In the genomic region with DNA sequence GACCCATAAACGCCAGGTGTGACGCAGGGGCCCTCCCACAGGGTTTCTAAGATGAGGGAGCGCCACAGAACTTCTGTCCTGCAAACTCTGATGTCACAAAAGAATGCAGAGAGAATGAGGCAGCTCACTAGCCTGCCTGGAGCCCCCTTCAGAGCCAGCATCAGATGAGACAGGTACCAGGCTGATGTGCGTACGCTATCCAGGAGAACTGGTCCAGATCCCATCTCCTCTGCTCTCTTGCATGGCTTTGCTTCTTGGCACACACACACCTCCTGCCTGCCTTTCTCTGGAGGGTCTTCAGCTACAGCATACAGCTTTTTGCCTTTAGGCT, we compare ENCODE assay signal across 9 mouse cellular contexts. TPM values are rescaled to one million over a fixed set of nuclear protein-coding genes. Genes with fewer than 3 reads are reported as not detected.
DNase-seq lines count a peak whose midpoint lies in the region; ATAC-seq and TF ChIP-seq lines count a peak whose summit lies in the region.
"Had no signal": no experiment of that assay in that cellular context is flagged by ENCODE, and none has a peak within 500 bp of the region (broad histone marks: within the 10 kb centered on the region; RNA-seq: fewer than 3 reads in every experiment).

No protein-coding gene starts in this region.

- no peak overlapping the region for H3K9ac ChIP-seq in liver, embryonic 11.5 days (ENCODE audit: low read depth, low read length)
- no peak overlapping the region for H3K9ac ChIP-seq in forebrain, embryonic 12.5 days
- H3K9ac ChIP-seq in hindbrain, postnatal 0 days (replicated peaks; ENCODE audit: low read length): peak overlapping the region; percentile 18; the same call in 1 of the 2 replicates
- peak overlapping the region; percentile 19; the same call in 1 of the 2 replicates for H3K9ac ChIP-seq in midbrain, postnatal 0 days (replicated peaks; ENCODE audit: low read length, poor library complexity, severe bottlenecking)
- H3K9ac ChIP-seq: liver, embryonic 13.5 days had no signal

- H3K4me3 ChIP-seq in liver, embryonic 11.5 days (ENCODE audit: low read depth, low read length): no peak overlapping the region
- H3K4me3 ChIP-seq in forebrain, embryonic 12.5 days (replicated peaks): no peak overlapping the region
- H3K4me3 ChIP-seq in hindbrain, postnatal 0 days (ENCODE audit: low read length): no peak overlapping the region
- H3K4me3 ChIP-seq in midbrain, postnatal 0 days (ENCODE audit: low read depth, low read length): no peak overlapping the region
- H3K4me3 ChIP-seq: liver, embryonic 13.5 days had no signal

- no peaks in the 10 kb centered on the region for H3K9me3 ChIP-seq in liver, embryonic 11.5 days (ENCODE audit: control insufficient read depth, low read length)
- H3K9me3 ChIP-seq in forebrain, embryonic 12.5 days: no peaks in the 10 kb centered on the region
- no peaks in the 10 kb centered on the region for H3K9me3 ChIP-seq in hindbrain, postnatal 0 days (ENCODE audit: low read length)
- no peaks in the 10 kb centered on the region for H3K9me3 ChIP-seq in midbrain, postnatal 0 days (ENCODE audit: low read length)
- H3K9me3 ChIP-seq: liver, embryonic 13.5 days had no signal

- H3K4me2 ChIP-seq in liver, embryonic 11.5 days: peak overlapping the region; percentile 37; the same call in 1 of the 2 replicates
- H3K4me2 ChIP-seq in forebrain, embryonic 12.5 days: 0 out of 2 replicates have a peak overlapping the region, but pooled peaks have one; percentile 0
- H3K4me2 ChIP-seq in hindbrain, postnatal 0 days (ENCODE audit: low read depth, low read length): no peak overlapping the region
- peak overlapping the region; percentile 7; the same call in 1 of the 2 replicates for H3K4me2 ChIP-seq in midbrain, postnatal 0 days (ENCODE audit: low read depth, low read length, poor library complexity, severe bottlenecking)
- H3K4me2 ChIP-seq: liver, embryonic 13.5 days had no signal

- H3K4me1 ChIP-seq in liver, embryonic 11.5 days (replicated peaks; ENCODE audit: control insufficient read depth, insufficient read depth, low read length): peaks cover 6% of the 10 kb centered on the region
- peaks cover 57% of the 10 kb centered on the region for H3K4me1 ChIP-seq in forebrain, embryonic 12.5 days
- peaks cover 27% of the 10 kb centered on the region for H3K4me1 ChIP-seq in hindbrain, postnatal 0 days (ENCODE audit: insufficient read depth, low read length)
- peaks cover 30% of the 10 kb centered on the region for H3K4me1 ChIP-seq in midbrain, postnatal 0 days (ENCODE audit: insufficient read depth, low read length)

- no peaks in the 10 kb centered on the region for H3K27me3 ChIP-seq in liver, embryonic 11.5 days (replicated peaks; ENCODE audit: control insufficient read depth, insufficient read depth, low read length)
- H3K27me3 ChIP-seq in forebrain, embryonic 12.5 days: peaks cover 8% of the 10 kb centered on the region
- H3K27me3 ChIP-seq in hindbrain, postnatal 0 days (ENCODE audit: insufficient read depth, low read length): no peaks in the 10 kb centered on the region
- H3K27me3 ChIP-seq in midbrain, postnatal 0 days (ENCODE audit: insufficient read depth, low read length): no peaks in the 10 kb centered on the region
- H3K27me3 ChIP-seq: liver, embryonic 13.5 days had no signal

- DNase-seq in liver, embryonic 11.5 days (ENCODE audit: low spot score): no peak
- DNase-seq in liver: no peak
- peak; percentile 5 for DNase-seq in hindbrain, postnatal 0 days (ENCODE audit: low spot score)
- no peak for DNase-seq in midbrain, postnatal 0 days (ENCODE audit: low spot score)
- DNase-seq in right cerebral cortex, postnatal 10 days (ENCODE audit: low spot score in 2 of 2): no peak
- DNase-seq in kidney, postnatal 25 days: no peak
- DNase-seq: cerebellum, postnatal 36 days had no signal

- WGBS in liver, embryonic 11.5 days: 59% methylated on average over 5 of the region's 5 CpGs
- WGBS in forebrain, embryonic 12.5 days: 70% methylated on average over 5 of the region's 5 CpGs
- 66% methylated on average over 5 of the region's 5 CpGs for WGBS in hindbrain, postnatal 0 days
- 52% methylated on average over 5 of the region's 5 CpGs for WGBS in midbrain, postnatal 0 days

- ATAC-seq in liver, embryonic 11.5 days (replicated peaks; ENCODE audit: low FRiP score): no peak
- no peak for ATAC-seq in forebrain, embryonic 12.5 days (ENCODE audit: low FRiP score)
- ATAC-seq in hindbrain, postnatal 0 days: no peak
- ATAC-seq in midbrain, postnatal 0 days (ENCODE audit: low FRiP score): no peak

- no peak overlapping the region for H3K27ac ChIP-seq in liver, embryonic 11.5 days (ENCODE audit: low read depth, low read length)
- H3K27ac ChIP-seq in forebrain, embryonic 12.5 days: peak overlapping the region; percentile 74
- peak overlapping the region; percentile 62 for H3K27ac ChIP-seq in hindbrain, postnatal 0 days
- peak overlapping the region; percentile 78 for H3K27ac ChIP-seq in midbrain, postnatal 0 days (ENCODE audit: low read depth, low read length)
- H3K27ac ChIP-seq: liver, embryonic 13.5 days had no signal

- H3K36me3 ChIP-seq in liver, embryonic 11.5 days (ENCODE audit: control insufficient read depth, insufficient read depth, low read length): no peaks in the 10 kb centered on the region
- no peaks in the 10 kb centered on the region for H3K36me3 ChIP-seq in forebrain, embryonic 12.5 days (replicated peaks)
- H3K36me3 ChIP-seq in hindbrain, postnatal 0 days (ENCODE audit: insufficient read depth, low read length): no peaks in the 10 kb centered on the region
- no peaks in the 10 kb centered on the region for H3K36me3 ChIP-seq in midbrain, postnatal 0 days (ENCODE audit: insufficient read depth, low read length)
- H3K36me3 ChIP-seq: liver, embryonic 13.5 days had no signal

- no peak for TF ChIP-seq CTCF in hindbrain, postnatal 0 days (IDR thresholded peaks at IDR 0.05; ENCODE audit: low read depth)
- TF ChIP-seq CTCF in midbrain, postnatal 0 days (IDR thresholded peaks at IDR 0.05): no peak

RNA-seq across cellular contexts. Expression of a gene that starts 32.3 kb away (rescaled TPM):
- 0.68 and 0.77 TPM in 2 replicates for polyA plus RNA-seq in liver, embryonic 11.5 days (2014; fragmentation: Nextera tagmentation; extraction: Ambion mirVana)
- polyA plus RNA-seq in forebrain, embryonic 12.5 days (2016; fragmentation: Nextera tagmentation; extraction: Ambion mirVana): 54.0 and 63.9 TPM in 2 replicates
- 355 and 367 TPM in 2 replicates for total RNA-seq in hindbrain, postnatal 0 days (2014; rRNA removed)
- 65.1 and 69.3 TPM in 2 replicates for polyA plus RNA-seq in hindbrain, postnatal 0 days (2015; fragmentation: Nextera tagmentation; extraction: Ambion mirVana)
- total RNA-seq in midbrain, postnatal 0 days (2014; rRNA removed): 376 and 420 TPM in 2 replicates
- polyA plus RNA-seq in midbrain, postnatal 0 days (2015; fragmentation: Nextera tagmentation; extraction: Ambion mirVana): 77.3 and 85.2 TPM in 2 replicates

Comparison
In these comparisons a context has a peak if more than half of its experiments do, and no peak if none do; other contexts are left out.
1. H3K9ac ChIP-seq: peak in hindbrain, postnatal 0 days (single experiment) and midbrain, postnatal 0 days (single experiment); none in liver, embryonic 11.5 days (single experiment) and forebrain, embryonic 12.5 days (single experiment).
2. RNA of a gene that starts 32.3 kb away (polyA plus RNA-seq): 77.3 to 85.2 TPM in midbrain, postnatal 0 days, 65.1 to 69.3 TPM in hindbrain, postnatal 0 days and 54.0 to 63.9 TPM in forebrain, embryonic 12.5 days; 0.68 to 0.77 TPM in liver, embryonic 11.5 days; every median in the first group is over 10 times any median in the second.